ENCODE assay signal across 10 mouse cellular contexts in genomic region chr2:96850839-96851396, GRCm38 (mm10).
"Had no signal": no experiment of that assay in that cellular context is flagged by ENCODE, and none has a peak within 500 bp of the region (broad histone marks: within the 10 kb centered on the region; RNA-seq: fewer than 3 reads in every experiment).

No protein-coding gene starts in this region.

- H3K27me3 ChIP-seq: kidney, embryonic 15.5 days; limb, embryonic 13.5 days; midbrain, embryonic 13.5 days; neural tube, embryonic 13.5 days had no signal

- H3K36me3 ChIP-seq: kidney, embryonic 15.5 days; limb, embryonic 13.5 days; midbrain, embryonic 13.5 days; neural tube, embryonic 13.5 days had no signal

- H3K4me3 ChIP-seq: kidney, embryonic 15.5 days; limb, embryonic 13.5 days; midbrain, embryonic 13.5 days; neural tube, embryonic 13.5 days had no signal

- H3K27ac ChIP-seq: kidney, embryonic 15.5 days; limb, embryonic 13.5 days; liver, embryonic 14.5 days; midbrain, embryonic 13.5 days; neural tube, embryonic 13.5 days had no signal

- H3K4me1 ChIP-seq: kidney, embryonic 15.5 days; limb, embryonic 13.5 days; midbrain, embryonic 13.5 days; neural tube, embryonic 13.5 days had no signal

- H3K4me2 ChIP-seq: kidney, embryonic 15.5 days; limb, embryonic 13.5 days; midbrain, embryonic 13.5 days; neural tube, embryonic 13.5 days had no signal

- H3K9me3 ChIP-seq: kidney, embryonic 15.5 days; limb, embryonic 13.5 days; midbrain, embryonic 13.5 days; neural tube, embryonic 13.5 days had no signal

- DNase-seq: kidney, postnatal 14 days; left cerebral cortex, postnatal 4 days; lung, adult 18-20 months; right cerebral cortex, adult 18-20 months; right cerebral cortex, postnatal 25 days had no signal

- ATAC-seq: midbrain, embryonic 13.5 days had no signal

- H3K9ac ChIP-seq: kidney, embryonic 15.5 days; limb, embryonic 13.5 days; liver, embryonic 14.5 days; midbrain, embryonic 13.5 days; neural tube, embryonic 13.5 days had no signal
